Mouse (Mus musculus) liver, embryonic 13.5 days (tissue): ENCODE measurements around the gene Epha1. TPM values are rescaled to one million over a fixed set of nuclear protein-coding genes. Genes with fewer than 3 reads are reported as not detected.

ENCODE experiments used
- ATAC-seq: fragments of 200-750 bp; cut with Nextera tagmentation; 2 replicates; pipeline ENCODE4 v1.8.0; 2017; ENCODE audit warnings: low read depth, mild to moderate bottlenecking, moderate number of reproducible peaks, moderate library complexity
- DNase-seq: peaks from one replicate; pipeline ENCODE4 v3.0.0; 2022
- H3K27ac ChIP-seq: fragments of 300-500 bp; sonication (generic); 2 replicates; pipeline ENCODE4 v1.5.1; 2015; ENCODE audit warnings: moderate library complexity, mild to moderate bottlenecking, inconsistent platforms
- H3K27me3 ChIP-seq: fragments of 300-500 bp; sonication (generic); 2 replicates; pipeline ENCODE4 v1.6.1; 2015; ENCODE audit warnings: mild to moderate bottlenecking, inconsistent platforms
- H3K36me3 ChIP-seq: fragments of 300-500 bp; sonication (generic); 2 replicates; pipeline ENCODE4 v1.6.1; 2015; ENCODE audit warnings: mild to moderate bottlenecking, inconsistent platforms
- H3K4me1 ChIP-seq: fragments of 300-500 bp; sonication (generic); replicated peaks from 2 replicates; pipeline ENCODE4 v1.6.1; 2015; ENCODE audit warnings: inconsistent platforms
- H3K4me2 ChIP-seq: fragments of 300-500 bp; sonication (generic); 2 replicates; pipeline ENCODE4 v1.6.1; 2015; ENCODE audit warnings: inconsistent platforms, mild to moderate bottlenecking, moderate library complexity
- H3K4me3 ChIP-seq: fragments of 300-500 bp; sonication (generic); replicated peaks from 2 replicates; pipeline ENCODE4 v1.5.1; 2015; ENCODE audit warnings: mild to moderate bottlenecking, inconsistent platforms
- H3K9ac ChIP-seq: fragments of 300-500 bp; sonication (generic); 2 replicates; pipeline ENCODE4 v1.6.1; 2015; ENCODE audit warnings: mild to moderate bottlenecking, inconsistent platforms
- H3K9me3 ChIP-seq: fragments of 300-500 bp; sonication (generic); replicated peaks from 2 replicates; pipeline ENCODE4 v1.6.1; 2016; ENCODE audit warnings: inconsistent platforms
- WGBS: fragments of 180-500 bp; shearing (Covaris S2); methylation state at CpG from one replicate; pipeline ENCODE4 v1.1.7; 2015; ENCODE audit not compliant: insufficient replicate concordance; 5-methylcytosine and 5-hydroxymethylcytosine counted together
- polyA plus RNA-seq: library from polyadenylated mRNA; unstranded; fragments of >200 nt; fragmentation: Nextera tagmentation; extraction: Ambion mirVana; gene quantifications from 2 replicates; pipeline ENCODE4 v1.2.1, GENCODE M21; 2015

The Epha1 gene
- polyA plus RNA-seq, 1 experiment from 2014 or later, result 2.7 TPM

GRCm38 (mm10) chr6:42310427-42311053 lies 62.5 kb downstream of the Epha1 start:
- ATAC-seq (no peak), DNase-seq (no peak)
- Histone ChIP-seq H3K9ac (no peak overlapping the region), H3K4me2 (no peak overlapping the region), H3K4me3 (no peak overlapping the region), H3K36me3 (no peaks in the 10 kb centered on the region), H3K27me3 (no peaks in the 10 kb centered on the region), H3K27ac (no peak overlapping the region), H3K4me1 (no peaks in the 10 kb centered on the region), H3K9me3 (no peaks in the 10 kb centered on the region)
- WGBS, result 41% methylated on average over 2 of the region's 2 CpGs

DNA sequence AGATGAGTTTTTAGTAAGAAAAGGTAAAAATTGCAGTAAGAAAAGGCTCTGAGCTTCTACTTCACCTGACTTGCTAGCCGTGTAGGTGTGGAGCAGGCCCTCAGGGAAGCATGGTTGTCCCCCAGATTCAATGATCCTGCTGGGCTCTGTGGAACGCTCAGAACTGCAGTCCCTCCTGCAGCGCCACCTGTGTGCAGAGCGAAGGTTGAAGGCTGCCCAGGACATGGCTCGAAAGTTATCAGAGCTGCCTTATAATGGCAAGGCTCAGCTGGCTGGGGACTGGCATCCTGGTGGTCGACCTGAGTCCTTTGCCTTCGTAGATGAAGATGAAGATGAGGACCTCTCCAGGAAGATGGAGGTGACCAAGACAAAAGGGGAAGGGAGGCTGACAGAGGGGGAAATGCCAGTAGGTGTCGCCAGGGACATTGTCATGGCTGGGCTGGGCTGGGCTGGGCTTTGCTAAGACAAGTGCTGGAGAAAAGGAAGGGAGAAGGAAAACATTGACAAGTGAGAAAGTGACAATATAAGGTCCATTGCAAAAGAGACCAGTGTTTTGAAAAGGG lies 63.2 kb downstream of the Epha1 start:
- H3K36me3 ChIP-seq, result no peaks in the 10 kb centered on the region
- H3K9me3 ChIP-seq, result no peaks in the 10 kb centered on the region
- no peaks in the 10 kb centered on the region for H3K4me1 ChIP-seq
- ATAC-seq, result no peak
- H3K27ac ChIP-seq, result no peak overlapping the region
- no peak for DNase-seq
- no peak overlapping the region for H3K9ac ChIP-seq
- no peak overlapping the region for H3K4me3 ChIP-seq
- H3K4me2 ChIP-seq, result no peak overlapping the region
- H3K27me3 ChIP-seq, result no peaks in the 10 kb centered on the region
- WGBS, result 37% methylated on average over 8 of the region's 8 CpGs

Other genes with a start within 250 kb of the Epha1 start
- not detected in 2 replicates for gene Tas2r139, start 232.3 kb downstream of the Epha1 start, polyA plus RNA-seq
- gene Tas2r144, start 157.9 kb downstream of the Epha1 start, polyA plus RNA-seq, result not detected in 2 replicates
- 6.9 and 8.1 TPM in 2 replicates for gene Gstk1, start 127.3 kb downstream of the Epha1 start, polyA plus RNA-seq
- gene Tmem139, start 111.3 kb downstream of the Epha1 start, polyA plus RNA-seq, result 0.12 TPM in 1 of 2 replicates, not detected in the other
- 26.0 and 29.8 TPM in 2 replicates for gene Casp2, start 108.3 kb downstream of the Epha1 start, polyA plus RNA-seq
- gene Clcn1, start 86.6 kb downstream of the Epha1 start, polyA plus RNA-seq, result 0.08 TPM in 1 of 2 replicates, not detected in the other
- 0.05 TPM in 2 replicates for gene Fam131b, start 48.6 kb downstream of the Epha1 start, polyA plus RNA-seq
- gene Zyx, start 23.6 kb downstream of the Epha1 start, polyA plus RNA-seq, result 36.5 and 39.7 TPM in 2 replicates
- gene Tas2r143, start 27.0 kb upstream of the Epha1 start, polyA plus RNA-seq, result not detected in 2 replicates
- gene Tas2r135, start 32.2 kb upstream of the Epha1 start, polyA plus RNA-seq, result not detected in 2 replicates
- gene Tas2r126, start 61.3 kb upstream of the Epha1 start, polyA plus RNA-seq, result not detected in 2 replicates
- not detected in 2 replicates for gene Olfr458, start 91.9 kb upstream of the Epha1 start, polyA plus RNA-seq
- gene Olfr457, start 103.1 kb upstream of the Epha1 start, polyA plus RNA-seq, result not detected in 2 replicates
- gene Olfr456, start 113.9 kb upstream of the Epha1 start, polyA plus RNA-seq, result not detected in 2 replicates
- not detected in 2 replicates for gene Olfr455, start 174.3 kb upstream of the Epha1 start, polyA plus RNA-seq
- not detected in 2 replicates for gene Tcaf3, start 224.4 kb upstream of the Epha1 start, polyA plus RNA-seq